Comparison of ENCODE assay signal across 9 mouse cellular contexts in genomic region chr7:100003781-100004180, GRCm38 (mm10). TPM values are rescaled to one million over a fixed set of nuclear protein-coding genes. Genes with fewer than 3 reads are reported as not detected.
DNase-seq lines count a peak whose midpoint lies in the region; ATAC-seq and TF ChIP-seq lines count a peak whose summit lies in the region.
"Had no signal": no experiment of that assay in that cellular context is flagged by ENCODE, and none has a peak within 500 bp of the region (broad histone marks: within the 10 kb centered on the region; RNA-seq: fewer than 3 reads in every experiment).

No protein-coding gene starts in this region.

- H3K9me3 ChIP-seq in forebrain, postnatal 0 days (ENCODE audit: low read length) = no peaks in the 10 kb centered on the region
- no peaks in the 10 kb centered on the region for H3K9me3 ChIP-seq in forebrain, embryonic 13.5 days (replicated peaks)
- no peaks in the 10 kb centered on the region for H3K9me3 ChIP-seq in stomach, postnatal 0 days (ENCODE audit: control insufficient read depth, low read length)
- H3K9me3 ChIP-seq: limb, embryonic 12.5 days had no signal

- no peaks in the 10 kb centered on the region for H3K36me3 ChIP-seq in forebrain, postnatal 0 days (ENCODE audit: insufficient read depth)
- H3K36me3 ChIP-seq in forebrain, embryonic 13.5 days (ENCODE audit: poor library complexity, severe bottlenecking) = no peaks in the 10 kb centered on the region
- H3K36me3 ChIP-seq in stomach, postnatal 0 days (ENCODE audit: control insufficient read depth, insufficient read depth, low read length) = no peaks in the 10 kb centered on the region
- H3K36me3 ChIP-seq: limb, embryonic 12.5 days had no signal

- peak; percentile 35 for DNase-seq in forebrain, postnatal 0 days
- no peak for DNase-seq in lung, adult 2 months
- no peak for DNase-seq in lung, postnatal 25 days (ENCODE audit: low spot score)
- DNase-seq in ZHBTc4 (ENCODE audit: low read depth, low spot score) (peak; percentile 57), adipocyte (ENCODE audit: low spot score) (no peak)
- peak; percentile 29 for DNase-seq in stomach, postnatal 0 days (ENCODE audit: low spot score)

- no peaks in the 10 kb centered on the region for H3K4me1 ChIP-seq in forebrain, postnatal 0 days (ENCODE audit: insufficient read depth)
- H3K4me1 ChIP-seq in forebrain, embryonic 13.5 days = peaks cover 13% of the 10 kb centered on the region; the same call in 1 of the 2 replicates
- H3K4me1 ChIP-seq in lung, adult 2 months (ENCODE audit: control insufficient read depth, insufficient read depth, low read length) = no peaks in the 10 kb centered on the region
- H3K4me1 ChIP-seq in stomach, postnatal 0 days (replicated peaks; ENCODE audit: control insufficient read depth, insufficient read depth) = 0 out of 2 replicates have a peak, but pooled peaks cover 3% of the 10 kb centered on the region

- no peak for ATAC-seq in forebrain, postnatal 0 days
- ATAC-seq in forebrain, embryonic 13.5 days = no peak
- no peak for ATAC-seq in stomach, postnatal 0 days (ENCODE audit: low FRiP score, low TSS enrichment)
- ATAC-seq in erythroblast, adult 5-6 weeks (replicated peaks; ENCODE audit: low FRiP score, poor library complexity, severe bottlenecking) = no peak

- no peak overlapping the region for H3K9ac ChIP-seq in forebrain, postnatal 0 days
- no peak overlapping the region for H3K9ac ChIP-seq in forebrain, embryonic 13.5 days
- no peak overlapping the region for H3K9ac ChIP-seq in stomach, postnatal 0 days (ENCODE audit: low read length)
- H3K9ac ChIP-seq: limb, embryonic 12.5 days had no signal

- TF ChIP-seq CTCF in forebrain, postnatal 0 days (IDR thresholded peaks at IDR 0.05; ENCODE audit: low read depth) = peak; percentile 55
- TF ChIP-seq CTCF in lung, adult 2 months (IDR thresholded peaks at IDR 0.05; ENCODE audit: insufficient read depth, low read length) = peak; percentile 73
- peak; percentile 74 for TF ChIP-seq CTCF in stomach, postnatal 0 days (IDR thresholded peaks at IDR 0.05; ENCODE audit: low read depth)

- no peak for TF ChIP-seq EP300 in stomach, postnatal 0 days (optimal IDR thresholded peaks at IDR 0.05)

- H3K27me3 ChIP-seq in forebrain, postnatal 0 days (ENCODE audit: insufficient read depth, low read length) = peaks cover 31% of the 10 kb centered on the region
- H3K27me3 ChIP-seq in forebrain, embryonic 13.5 days = peaks cover 55% of the 10 kb centered on the region
- peaks cover 11% of the 10 kb centered on the region; the same call in 1 of the 2 replicates for H3K27me3 ChIP-seq in stomach, postnatal 0 days (ENCODE audit: control insufficient read depth, insufficient read depth, low read length)

- H3K4me2 ChIP-seq in forebrain, postnatal 0 days (ENCODE audit: low read depth) = no peak overlapping the region
- no peak overlapping the region for H3K4me2 ChIP-seq in forebrain, embryonic 13.5 days
- H3K4me2 ChIP-seq in stomach, postnatal 0 days (replicated peaks; ENCODE audit: low read depth) = no peak overlapping the region
- H3K4me2 ChIP-seq: limb, embryonic 12.5 days had no signal

- TF ChIP-seq POLR2A in lung, adult 2 months (IDR thresholded peaks at IDR 0.05; ENCODE audit: borderline replicate concordance, extremely low read depth, low read depth, low read length) = no peak

- H3K4me3 ChIP-seq in forebrain, postnatal 0 days (ENCODE audit: low read depth, low read length) = no peak overlapping the region
- no peak overlapping the region for H3K4me3 ChIP-seq in forebrain, embryonic 13.5 days
- no peak overlapping the region for H3K4me3 ChIP-seq in lung, adult 2 months (replicated peaks; ENCODE audit: extremely low read depth, low read depth, low read length)
- no peak overlapping the region for H3K4me3 ChIP-seq in stomach, postnatal 0 days (ENCODE audit: low read depth, low read length)
- H3K4me3 ChIP-seq: limb, embryonic 12.5 days had no signal

- WGBS in forebrain, postnatal 0 days = 61% methylated on average over 9 of the region's 9 CpGs
- WGBS in forebrain, embryonic 13.5 days = 66% methylated on average over 9 of the region's 9 CpGs
- WGBS in lung, adult 2 months = 52% methylated on average over 9 of the region's 9 CpGs
- 51% methylated on average over 9 of the region's 9 CpGs for WGBS in stomach, postnatal 0 days

- no peak overlapping the region for H3K27ac ChIP-seq in forebrain, postnatal 0 days (ENCODE audit: low read depth, low read length)
- H3K27ac ChIP-seq in forebrain, embryonic 13.5 days = no peak overlapping the region
- no peak overlapping the region for H3K27ac ChIP-seq in stomach, postnatal 0 days (replicated peaks)
- H3K27ac ChIP-seq: limb, embryonic 12.5 days had no signal

RNA-seq across cellular contexts. Expression of gene Chrdl2, which starts 2.2 kb away (rescaled TPM):
- not detected in 2 replicates for total RNA-seq in forebrain, postnatal 0 days (2014; rRNA removed)
- polyA plus RNA-seq in forebrain, postnatal 0 days (2015; fragmentation: Nextera tagmentation; extraction: Ambion mirVana) = 0.15 and 0.67 TPM in 2 replicates
- polyA plus RNA-seq in forebrain, embryonic 13.5 days (2015; fragmentation: Nextera tagmentation; extraction: Ambion mirVana) = not detected in 2 replicates
- polyA plus RNA-seq in lung, adult 2 months (2012; rRNA removed) = 0.28 and 0.29 TPM in 2 replicates
- 0.44 and 2.0 TPM in 2 replicates for polyA plus RNA-seq in stomach, postnatal 0 days (2015; fragmentation: Nextera tagmentation; extraction: Ambion mirVana)
- not detected in 2 replicates for total RNA-seq in erythroblast, adult 5-6 weeks (2015; ENCODE audit: low replicate concordance)
- not detected in 2 replicates for total RNA-seq in erythroblast, adult 5-6 weeks (2017; ENCODE audit: low replicate concordance)

RNA-seq across cellular contexts. Expression of gene Rnf169, which starts 23.5 kb away (rescaled TPM):
- total RNA-seq in forebrain, postnatal 0 days (2014; rRNA removed) = 23.6 and 24.9 TPM in 2 replicates
- 2.6 and 4.3 TPM in 2 replicates for polyA plus RNA-seq in forebrain, postnatal 0 days (2015; fragmentation: Nextera tagmentation; extraction: Ambion mirVana)
- polyA plus RNA-seq in forebrain, embryonic 13.5 days (2015; fragmentation: Nextera tagmentation; extraction: Ambion mirVana) = 3.8 and 5.5 TPM in 2 replicates
- 5.2 and 6.0 TPM in 2 replicates for polyA plus RNA-seq in lung, adult 2 months (2012; rRNA removed)
- polyA plus RNA-seq in stomach, postnatal 0 days (2015; fragmentation: Nextera tagmentation; extraction: Ambion mirVana) = 1.8 and 2.0 TPM in 2 replicates
- 2.3 and 5.6 TPM in 2 replicates for total RNA-seq in erythroblast, adult 5-6 weeks (2015; ENCODE audit: low replicate concordance)
- total RNA-seq in erythroblast, adult 5-6 weeks (2017; ENCODE audit: low replicate concordance) = 4.0 and 5.3 TPM in 2 replicates

Comparison
In these comparisons a context has a peak if more than half of its experiments do, and no peak if none do; other contexts are left out.
1. DNase-seq: peak in forebrain, postnatal 0 days (single experiment), ZHBTc4 (single experiment) and stomach, postnatal 0 days (single experiment); none in lung, adult 2 months (single experiment), lung, postnatal 25 days (single experiment) and adipocyte (single experiment).
2. Peak in every context shown above with its lines, with median percentiles within 50 percentile points of each other: CTCF ChIP-seq.